Mouse (Mus musculus): ENCODE results near the gene 8030474K03Rik.
A peak's percentile ranks its signal among the peaks of the same experiment; 100 is the strongest.
"Not testable (repeated sequence)": the region's sequence is repeated elsewhere in the genome, so short reads cannot be mapped to it uniquely, and the experiment has no call there.

Gene 8030474K03Rik

GRCm38 (mm10) chrX:101794342-101794741 is at the start of gene 8030474K03Rik, which contains the start of gene Gm4779:
TSS of gene 8030474K03Rik (plus strand) at chrX:101794656.
TSS of gene Gm4779 (minus strand) at chrX:101794423.
- DNase-seq: no peak

GRCm38 (mm10) chrX:101750144-101750543 is 44.3 kb upstream of the 8030474K03Rik start:
- no peak for DNase-seq

DNA sequence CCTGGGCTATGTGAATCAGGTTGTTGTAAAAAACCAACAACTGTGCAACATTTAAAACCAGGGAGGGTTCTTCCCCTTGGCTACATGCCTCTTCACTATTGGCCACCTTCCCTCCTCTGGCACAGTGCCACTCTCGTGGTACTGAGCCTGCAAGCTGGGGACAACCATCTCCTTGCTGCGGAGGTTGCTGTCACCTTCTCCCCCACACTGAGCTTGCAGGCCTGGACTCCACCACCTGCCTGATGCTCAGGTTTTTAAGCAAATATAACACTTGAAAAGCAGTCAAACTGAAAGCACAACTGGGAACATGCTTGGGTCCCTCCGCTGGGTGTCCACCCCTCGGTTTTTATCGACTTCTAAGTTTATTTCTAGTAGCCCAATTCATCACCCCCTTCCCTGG is 40.0 kb upstream of the 8030474K03Rik start:
- DNase-seq: no peak

- DNase-seq: no peak
Measured at GRCm38 (mm10) chrX:101764621-101765020, 29.8 kb upstream of the 8030474K03Rik start.

DNA sequence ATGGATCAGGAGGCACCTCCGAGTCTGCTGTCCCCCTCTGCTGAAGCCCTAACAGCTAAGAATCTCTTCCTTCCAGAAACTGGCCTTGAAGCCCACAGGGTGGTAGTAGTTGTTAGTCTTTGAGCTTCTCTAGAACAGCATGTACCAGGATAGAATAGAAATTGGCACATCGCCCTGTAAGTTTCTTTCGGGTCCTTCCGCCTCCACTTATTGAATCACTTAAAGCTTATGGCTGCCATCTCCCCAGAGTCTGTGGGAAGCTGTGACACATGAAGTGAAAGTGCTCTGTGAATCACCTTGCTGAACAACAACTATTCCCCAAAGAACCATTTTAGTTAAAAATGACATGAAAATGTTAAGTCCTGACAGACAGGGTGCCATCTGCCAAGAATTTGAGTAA is 29.3 kb upstream of the 8030474K03Rik start:
- no peak for DNase-seq

DNA sequence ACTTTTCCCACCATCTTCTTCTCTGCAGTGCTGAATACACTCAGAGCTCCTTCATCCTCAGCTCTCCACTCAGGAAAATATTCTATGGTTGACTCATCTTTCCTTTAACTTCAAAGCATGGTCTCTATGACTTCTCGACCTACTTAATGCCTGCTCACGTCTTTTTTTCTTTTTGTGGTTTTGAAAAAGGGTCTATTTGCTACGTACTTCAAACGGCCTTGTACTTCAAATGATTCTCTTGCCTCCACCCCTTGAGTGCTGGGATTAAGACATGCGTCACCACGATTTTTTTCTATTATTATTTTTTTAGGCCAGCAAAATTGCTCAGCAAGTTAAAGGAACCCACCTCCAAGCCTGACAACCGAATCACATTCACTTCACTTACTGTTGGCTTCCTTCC is 27.2 kb upstream of the 8030474K03Rik start:
- DNase-seq: no peak

GRCm38 (mm10) chrX:101769478-101769877 is 25.0 kb upstream of the 8030474K03Rik start:
- no peak for DNase-seq

GRCm38 (mm10) chrX:101770307-101770706 is 24.1 kb upstream of the 8030474K03Rik start:
- DNase-seq: no peak

GRCm38 (mm10) chrX:101772035-101772434 is 22.4 kb upstream of the 8030474K03Rik start:
- DNase-seq: peak; percentile 35

GRCm38 (mm10) chrX:101791551-101791950 is 2.9 kb upstream of the 8030474K03Rik start:
- DNase-seq: peak; percentile 36

DNA sequence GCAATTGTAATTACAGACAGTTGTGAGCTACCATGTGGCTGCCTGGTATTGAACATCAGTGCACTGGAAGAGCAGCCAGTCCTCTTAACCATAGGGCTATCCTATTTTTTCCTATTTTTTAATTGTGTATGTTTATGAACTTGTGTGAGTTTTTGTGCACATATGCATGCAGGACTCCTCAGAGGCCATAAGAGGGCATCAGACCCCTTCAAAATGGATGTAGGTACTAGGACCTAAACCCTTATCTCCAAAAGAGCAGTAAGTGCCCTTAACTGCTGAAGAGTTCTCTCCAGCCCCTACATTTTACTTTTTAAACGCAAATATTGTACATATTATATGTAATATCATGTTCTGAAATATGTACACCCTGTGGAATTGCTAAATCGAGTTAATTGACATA is 11.1 kb downstream of the 8030474K03Rik start:
- DNase-seq: no peak

- DNase-seq: no peak
Measured at GRCm38 (mm10) chrX:101811750-101812149, 17.3 kb downstream of the 8030474K03Rik start.

GRCm38 (mm10) chrX:101819163-101819562 is 24.7 kb downstream of the 8030474K03Rik start:
- no peak for DNase-seq

GRCm38 (mm10) chrX:101819980-101820379 is 25.5 kb downstream of the 8030474K03Rik start:
- not testable (repeated sequence) for DNase-seq

- peak; percentile 6 for DNase-seq
Measured at GRCm38 (mm10) chrX:101847191-101847795, 52.8 kb downstream of the 8030474K03Rik start.

Measured in liver (tissue).